Mouse (Mus musculus) intestine, embryonic 15.5 days (tissue): ENCODE results near the gene Olfr1164. TPM values are rescaled to one million over a fixed set of nuclear protein-coding genes. Genes with fewer than 3 reads are reported as not detected.

ENCODE experiments used
- ATAC-seq: fragments of 200-750 bp; cut with Nextera tagmentation; 2 replicates; pipeline ENCODE4 v1.8.0; 2017; ENCODE audit warnings: moderate TSS enrichment, moderate library complexity
- H3K27ac ChIP-seq: fragments of 300-500 bp; sonication (generic); 2 replicates; pipeline ENCODE4 v1.5.1; 2015; ENCODE audit warnings: mild to moderate bottlenecking, inconsistent platforms
- H3K27me3 ChIP-seq: fragments of 300-500 bp; sonication (generic); replicated peaks from 2 replicates; pipeline ENCODE4 v1.6.1; 2015; ENCODE audit warnings: inconsistent platforms
- H3K36me3 ChIP-seq: fragments of 300-500 bp; sonication (generic); 2 replicates; pipeline ENCODE4 v1.6.1; 2015; ENCODE audit warnings: inconsistent platforms
- H3K4me1 ChIP-seq: fragments of 300-500 bp; sonication (generic); replicated peaks from 2 replicates; pipeline ENCODE4 v1.6.1; 2015; ENCODE audit warnings: inconsistent platforms
- H3K4me2 ChIP-seq: fragments of 300-500 bp; sonication (generic); replicated peaks from 2 replicates; pipeline ENCODE4 v1.6.1; 2015; ENCODE audit warnings: mild to moderate bottlenecking, inconsistent platforms
- H3K4me3 ChIP-seq: fragments of 300-500 bp; sonication (generic); replicated peaks from 2 replicates; pipeline ENCODE4 v1.5.1; 2015; ENCODE audit warnings: inconsistent platforms
- H3K9ac ChIP-seq: fragments of 300-500 bp; sonication (generic); 2 replicates; pipeline ENCODE4 v1.6.1; 2015; ENCODE audit warnings: inconsistent platforms
- H3K9me3 ChIP-seq: fragments of 300-500 bp; sonication (generic); 2 replicates; pipeline ENCODE4 v1.6.1; 2016; ENCODE audit warnings: inconsistent platforms
- WGBS: fragments of 180-500 bp; shearing (Covaris S2); methylation state at CpG from one replicate; pipeline ENCODE4 v1.1.7; 2015; 5-methylcytosine and 5-hydroxymethylcytosine counted together
- polyA plus RNA-seq: library from polyadenylated mRNA; unstranded; fragments of >200 nt; fragmentation: Nextera tagmentation; extraction: Ambion mirVana; gene quantifications from 2 replicates; pipeline ENCODE4 v1.2.1, GENCODE M21; 2015

Olfr1164 gene
- polyA plus RNA-seq, result not detected in 2 replicates

GRCm38 (mm10) chr2:88093866-88094265 is at the start of gene Olfr1164:
Gene Olfr1164, minus strand, starts transcription at chr2:88093966.
- Histone ChIP-seq H3K4me3 (no peak within 1 kb of the TSS), H3K4me2 (no peak within 1 kb of the TSS), H3K9ac (no peak within 1 kb of the TSS), H3K27me3 (no peaks in the 10 kb centered on the region), H3K36me3 (no peaks in the 10 kb centered on the region), H3K9me3 (no peaks in the 10 kb centered on the region), H3K4me1 (no peaks in the 10 kb centered on the region), H3K27ac (no peak within 1 kb of the TSS)
- ATAC-seq, result no peak
- 70% methylated on average over 4 of the region's 4 CpGs for WGBS

DNA sequence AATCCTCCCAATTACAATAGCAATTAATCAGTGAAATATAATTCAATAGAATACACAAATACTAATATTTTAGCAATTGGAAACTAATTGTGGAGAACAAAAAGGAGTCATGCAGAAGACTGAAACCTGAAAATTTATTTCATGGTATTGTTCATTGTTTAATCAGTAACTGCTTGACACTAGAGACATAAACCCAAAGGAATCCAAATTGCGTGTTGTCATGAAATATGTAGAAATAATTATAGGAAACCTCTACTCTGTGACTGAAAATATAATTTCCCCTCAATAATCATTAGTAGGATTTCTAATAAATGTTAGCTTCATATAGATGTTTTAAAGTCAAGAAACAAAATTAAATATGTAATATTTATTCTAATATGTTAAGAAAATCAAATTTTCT is 34.4 kb upstream of the Olfr1164 start, which contains the start of gene Olfr1166:
Olfr1166 (minus strand) TSS at position 101 of the 400 bp plus-strand sequence.
- H3K4me1 ChIP-seq, result no peaks in the 10 kb centered on the region
- no peaks in the 10 kb centered on the region for H3K9me3 ChIP-seq
- WGBS, result 86% methylated on average over 1 of the region's 1 CpGs
- H3K27me3 ChIP-seq, result no peaks in the 10 kb centered on the region
- ATAC-seq, result no peak
- H3K4me2 ChIP-seq, result no peak within 1 kb of the TSS
- no peak within 1 kb of the TSS for H3K9ac ChIP-seq
- H3K4me3 ChIP-seq, result no peak within 1 kb of the TSS
- H3K27ac ChIP-seq, result no peak within 1 kb of the TSS
- no peaks in the 10 kb centered on the region for H3K36me3 ChIP-seq

DNA sequence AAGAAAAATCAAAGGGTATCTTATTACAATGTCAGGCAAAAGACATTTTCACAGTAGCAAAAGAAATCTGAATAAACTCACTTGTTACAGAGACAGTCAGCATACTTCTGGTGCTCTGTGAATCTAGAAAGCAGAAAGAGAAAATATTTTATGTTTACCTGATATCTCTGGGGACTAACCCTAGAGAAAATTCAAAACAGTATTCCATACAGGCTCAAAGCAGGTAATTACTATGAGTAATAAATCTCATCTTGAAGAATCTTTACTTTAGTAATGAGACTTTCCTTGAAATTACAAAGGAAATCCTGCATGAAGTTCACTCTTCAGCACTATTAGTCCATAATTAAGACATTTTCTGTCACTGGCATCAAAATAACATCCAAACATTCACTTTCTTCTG is 22.0 kb downstream of the Olfr1164 start, which contains the start of gene Olfr1163:
Olfr1163 (minus strand) TSS at position 101 of the 400 bp plus-strand sequence.
- Histone ChIP-seq H3K36me3 (no peaks in the 10 kb centered on the region), H3K4me2 (no peak within 1 kb of the TSS), H3K27ac (no peak within 1 kb of the TSS), H3K4me3 (no peak within 1 kb of the TSS), H3K9me3 (no peaks in the 10 kb centered on the region), H3K4me1 (no peaks in the 10 kb centered on the region), H3K27me3 (no peaks in the 10 kb centered on the region), H3K9ac (no peak within 1 kb of the TSS)
- no peak for ATAC-seq

DNA sequence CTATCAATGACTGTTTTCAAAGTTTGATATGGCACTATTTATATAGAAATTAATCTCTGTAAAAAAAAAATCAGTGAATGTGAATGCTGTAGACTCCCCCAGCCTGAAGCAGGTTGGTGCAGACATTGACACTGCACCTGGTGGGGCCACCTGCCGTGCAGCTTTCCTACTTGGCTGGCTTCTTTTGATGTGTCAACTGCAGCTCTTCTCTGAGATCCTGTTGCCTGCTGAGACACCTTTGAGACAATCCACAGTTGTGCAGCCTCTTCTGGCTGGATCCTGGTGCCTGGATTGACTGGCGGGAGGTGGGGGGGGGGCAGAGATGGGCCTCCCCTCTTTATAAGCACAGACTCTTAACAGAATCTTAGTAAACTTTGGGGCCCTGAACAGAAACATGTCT is 30.2 kb downstream of the Olfr1164 start:
- WGBS, result 90% methylated on average over 2 of the region's 2 CpGs
- ATAC-seq, result no peak
- Histone ChIP-seq H3K4me3 (no peak overlapping the region), H3K9me3 (no peaks in the 10 kb centered on the region), H3K36me3 (no peaks in the 10 kb centered on the region), H3K27me3 (no peaks in the 10 kb centered on the region), H3K4me1 (no peaks in the 10 kb centered on the region), H3K27ac (no peak overlapping the region), H3K9ac (no peak overlapping the region), H3K4me2 (no peak overlapping the region)

DNA sequence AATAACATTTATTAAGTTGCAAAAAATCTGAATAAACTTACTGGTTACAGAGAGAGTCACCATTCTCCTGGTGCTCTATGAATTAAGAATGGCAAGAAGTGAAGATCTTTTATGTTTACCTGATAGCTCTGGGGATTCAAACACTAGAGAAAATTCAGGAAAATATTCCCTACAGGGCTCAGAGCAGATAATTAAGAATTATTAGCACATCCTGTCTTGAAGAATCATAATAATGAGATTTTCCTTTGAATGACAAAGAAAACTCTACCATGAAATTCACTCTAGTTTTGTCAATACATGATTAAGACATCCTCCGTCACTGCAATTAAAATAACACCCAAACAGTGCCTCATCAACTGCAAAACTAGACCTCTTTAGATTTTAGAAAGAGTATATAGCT is 42.7 kb downstream of the Olfr1164 start, which contains the start of gene Olfr1162:
Olfr1162 (minus strand) TSS at position 101 of the 400 bp plus-strand sequence.
- H3K4me3 ChIP-seq, result no peak within 1 kb of the TSS
- whole genome bisulfite sequencing, result 79% methylated on average over 1 of the region's 1 CpGs
- H3K4me2 ChIP-seq, result no peak within 1 kb of the TSS
- no peak within 1 kb of the TSS for H3K9ac ChIP-seq
- ATAC-seq, result no peak
- H3K27me3 ChIP-seq, result no peaks in the 10 kb centered on the region
- H3K27ac ChIP-seq, result no peak within 1 kb of the TSS
- no peaks in the 10 kb centered on the region for H3K9me3 ChIP-seq
- no peaks in the 10 kb centered on the region for H3K4me1 ChIP-seq
- H3K36me3 ChIP-seq, result no peaks in the 10 kb centered on the region

Other genes with a start within 250 kb of the Olfr1164 start
- not detected in 2 replicates for gene Olfr1150-ps1, start 250.0 kb downstream of the Olfr1164 start, polyA plus RNA-seq
- not detected in 2 replicates for gene Olfr1151, start 238.1 kb downstream of the Olfr1164 start, polyA plus RNA-seq
- gene Olfr1152, start 227.5 kb downstream of the Olfr1164 start, polyA plus RNA-seq, result not detected in 2 replicates
- gene Olfr1153, start 199.0 kb downstream of the Olfr1164 start, polyA plus RNA-seq, result not detected in 2 replicates
- not detected in 2 replicates for gene Olfr1154, start 188.8 kb downstream of the Olfr1164 start, polyA plus RNA-seq
- gene Olfr1155, start 148.8 kb downstream of the Olfr1164 start, polyA plus RNA-seq, result not detected in 2 replicates
- gene Olfr1156, start 140.9 kb downstream of the Olfr1164 start, polyA plus RNA-seq, result not detected in 2 replicates
- gene Olfr1157, start 125.7 kb downstream of the Olfr1164 start, polyA plus RNA-seq, result not detected in 2 replicates
- not detected in 2 replicates for gene Olfr74, start 119.3 kb downstream of the Olfr1164 start, polyA plus RNA-seq
- not detected in 2 replicates for gene Olfr1158, start 103.9 kb downstream of the Olfr1164 start, polyA plus RNA-seq
- not detected in 2 replicates for gene Olfr1160, start 85.7 kb downstream of the Olfr1164 start, polyA plus RNA-seq
- not detected in 2 replicates for gene Olfr1161, start 71.2 kb downstream of the Olfr1164 start, polyA plus RNA-seq
- gene Olfr73, start 56.3 kb downstream of the Olfr1164 start, polyA plus RNA-seq, result not detected in 2 replicates
- not detected in 2 replicates for gene Olfr1162, start 42.8 kb downstream of the Olfr1164 start, polyA plus RNA-seq
- not detected in 2 replicates for gene Olfr1163, start 22.1 kb downstream of the Olfr1164 start, polyA plus RNA-seq
- not detected in 2 replicates for gene Olfr1166, start 34.3 kb upstream of the Olfr1164 start, polyA plus RNA-seq
- gene Olfr1167, start 61.2 kb upstream of the Olfr1164 start, polyA plus RNA-seq, result not detected in 2 replicates
- gene Olfr1168, start 87.9 kb upstream of the Olfr1164 start, polyA plus RNA-seq, result not detected in 2 replicates
- not detected in 2 replicates for gene Olfr1170, start 134.4 kb upstream of the Olfr1164 start, polyA plus RNA-seq
- gene Olfr1173, start 185.9 kb upstream of the Olfr1164 start, polyA plus RNA-seq, result not detected in 2 replicates
- not detected in 2 replicates for gene Olfr1174-ps, start 221.2 kb upstream of the Olfr1164 start, polyA plus RNA-seq
- not detected in 2 replicates for gene Olfr1175-ps, start 233.2 kb upstream of the Olfr1164 start, polyA plus RNA-seq
- gene Olfr1176, start 242.8 kb upstream of the Olfr1164 start, polyA plus RNA-seq, result not detected in 2 replicates